Mouse (Mus musculus) thymus, adult 2 months (tissue): ENCODE results near the gene Arhgap31.

Experiments used
- CTCF ChIP-seq: fragments of 200-500 bp; IDR thresholded peaks from 2 replicates; pipeline ENCODE4 v1.5.1; 2012; ENCODE audit warnings: mild to moderate bottlenecking, control low read depth, low read length, moderate library complexity, borderline replicate concordance; ENCODE audit not compliant: control insufficient read depth, poor library complexity, insufficient read depth; ENCODE audit errors: extremely low read depth
- POLR2A ChIP-seq: fragments of 200-500 bp; IDR thresholded peaks from 2 replicates; pipeline ENCODE4 v1.6.1; 2012; ENCODE audit warnings: mild to moderate bottlenecking, low read length, control low read depth, moderate library complexity; ENCODE audit not compliant: control insufficient read depth, poor library complexity, insufficient read depth; ENCODE audit errors: extremely low read depth

DNA sequence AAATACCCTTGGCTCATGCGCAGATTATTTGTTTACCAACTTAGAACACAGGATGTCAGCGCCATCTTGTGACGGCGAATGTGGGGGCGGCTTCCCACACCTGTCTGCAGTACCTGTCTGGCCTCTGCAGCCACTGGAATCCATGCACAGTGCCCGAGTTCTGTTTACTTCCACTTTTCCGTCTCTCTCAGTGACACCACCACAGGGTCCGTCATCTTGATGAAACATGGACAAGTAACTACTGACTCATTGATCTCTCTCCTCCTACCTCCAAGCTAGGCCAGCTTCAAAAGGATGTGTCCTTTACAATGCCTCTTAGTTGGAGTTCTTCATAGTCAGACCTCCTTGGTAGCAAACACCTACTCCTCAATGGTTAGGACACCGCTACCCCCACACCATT, 8.3 kb upstream of the Arhgap31 start:
- TF ChIP-seq CTCF (no peak), POLR2A (no peak)
